Mouse (Mus musculus): ENCODE results near the gene Snrnp200.

GRCm38 (mm10) chr2:127189574-127189973 is 18.6 kb upstream of the Snrnp200 start:
- TF ChIP-seq CTCF (IDR thresholded peaks at IDR 0.05; ENCODE audit: borderline replicate concordance, control insufficient read depth, extremely low read depth, insufficient read depth, low read length, poor library complexity) (no peak), POLR2A (IDR thresholded peaks at IDR 0.05; ENCODE audit: control insufficient read depth, extremely low read depth, insufficient read depth, low read length, poor library complexity) (no peak)
